Comparison of ENCODE assay signal across 8 mouse cellular contexts in the genomic region with DNA sequence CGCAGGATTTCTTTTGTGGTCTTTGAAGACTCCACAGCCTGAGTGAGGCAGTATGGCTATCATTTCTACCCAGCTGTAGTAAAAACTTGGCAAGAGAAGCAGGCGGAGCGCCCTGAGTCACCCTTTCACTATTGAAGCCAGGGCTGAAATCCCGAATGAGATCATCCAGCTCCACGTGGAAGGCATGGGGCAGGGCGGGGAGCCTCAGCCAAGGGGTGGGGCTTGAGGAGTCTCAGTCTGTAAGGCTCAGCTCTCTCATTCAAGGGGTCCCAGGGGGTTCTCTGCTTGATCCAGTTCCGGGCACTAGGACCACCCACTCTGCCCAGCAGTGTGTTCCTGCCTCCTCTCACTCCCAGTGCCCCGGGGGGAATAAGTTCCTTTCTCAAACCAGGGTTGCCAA. TPM values are rescaled to one million over a fixed set of nuclear protein-coding genes. Genes with fewer than 3 reads are reported as not detected.
A peak's percentile ranks its signal among the peaks of the same experiment; 100 is the strongest.
DNase-seq lines count a peak whose midpoint lies in the region; TF ChIP-seq lines count a peak whose summit lies in the region.

No protein-coding gene starts in this region.

- H3K36me3 ChIP-seq in small intestine, adult 2 months (ENCODE audit: control insufficient read depth, insufficient read depth, low read length): no peaks in the 10 kb centered on the region; the same call in 1 of the 2 replicates

- peak overlapping the region; percentile 85 for H3K4me3 ChIP-seq in brown adipose tissue, adult 24 weeks (ENCODE audit: insufficient read depth, low read depth, low read length)
- peak overlapping the region; percentile 72 for H3K4me3 ChIP-seq in embryonic fibroblast, embryonic 13.5 days (ENCODE audit: insufficient read depth, low read length)
- H3K4me3 ChIP-seq in small intestine, adult 2 months (ENCODE audit: low read depth, low read length): peak overlapping the region; percentile 80

- H3K27ac ChIP-seq in brown adipose tissue, adult 24 weeks (replicated peaks; ENCODE audit: low read depth, low read length): peak overlapping the region; percentile 98
- peak overlapping the region; percentile 62 for H3K27ac ChIP-seq in embryonic fibroblast, embryonic 13.5 days (ENCODE audit: insufficient read depth, low read length)
- peak overlapping the region; percentile 77 for H3K27ac ChIP-seq in small intestine, adult 2 months (ENCODE audit: insufficient read depth, low read depth, low read length)

- TF ChIP-seq POLR2A in embryonic fibroblast, embryonic 13.5 days (IDR thresholded peaks at IDR 0.05; ENCODE audit: low read depth, low read length): no peak
- TF ChIP-seq POLR2A in small intestine, adult 2 months (IDR thresholded peaks at IDR 0.05; ENCODE audit: low read depth, low read length): no peak; the same call in 1 of the 2 replicates

- 2% methylated on average over 8 of the region's 8 CpGs for WGBS in small intestine, adult 2 months

- peaks cover 10% of the 10 kb centered on the region for H3K4me1 ChIP-seq in brown adipose tissue, adult 24 weeks (ENCODE audit: control insufficient read depth, insufficient read depth, insufficient read length, low read length)
- H3K4me1 ChIP-seq in embryonic fibroblast, embryonic 13.5 days (ENCODE audit: control insufficient read depth, insufficient read depth, low read length): peaks cover 2% of the 10 kb centered on the region; the same call in 1 of the 2 replicates
- peaks cover 12% of the 10 kb centered on the region for H3K4me1 ChIP-seq in small intestine, adult 2 months (ENCODE audit: control insufficient read depth, insufficient read depth, insufficient read length, low read length)

- intact Hi-C loops in left cerebral cortex, postnatal 4 days (cut with DNase I): loop anchor here (10.0 kb wide), 1 partner anchor 1594 kb away; no protein-coding TSS in a partner anchor

- H3K27me3 ChIP-seq in small intestine, adult 2 months (ENCODE audit: control insufficient read depth, insufficient read depth, low read length): peaks cover 13% of the 10 kb centered on the region

- peak; percentile 96 for DNase-seq in heart, adult 8-10 months (ENCODE audit: low spot score)
- DNase-seq in kidney, adult 8-10 months: peak; percentile 92
- DNase-seq in left cerebral cortex, postnatal 4 days: peak; percentile 90
- peak; percentile 91 for DNase-seq in mesoderm, embryonic 11.5 days (ENCODE audit: low read depth, low spot score)
- DNase-seq in thymus, postnatal 0 days (ENCODE audit: low spot score): no peak

- TF ChIP-seq CTCF in embryonic fibroblast, embryonic 13.5 days (IDR thresholded peaks at IDR 0.05; ENCODE audit: borderline replicate concordance, insufficient read depth, low read length): no peak
- no peak for TF ChIP-seq CTCF in small intestine, adult 2 months (IDR thresholded peaks at IDR 0.05; ENCODE audit: extremely low read depth, insufficient read length, insufficient replicate concordance, low read depth, low read length)

RNA-seq across cellular contexts. Expression of gene Adamts1, which starts 2.2 kb away (rescaled TPM):
- 8.4 and 9.3 TPM in 2 replicates for polyA plus RNA-seq in brown adipose tissue, adult 24 weeks (2012; ENCODE audit: insufficient read depth, insufficient read length, missing spikeins)
- polyA plus RNA-seq in embryonic fibroblast, embryonic 13.5 days (2011; ENCODE audit: insufficient read length, low read depth, missing spikeins): 40.6 and 68.9 TPM in 2 replicates
- 10 to 100 TPM; 23.1 to 26.8 (median 25.4) TPM for total RNA-seq in heart, adult 8-10 months (2022)
- 1 to 10 TPM; 6.5 to 8.2 TPM for total RNA-seq in left cerebral cortex, postnatal 4 days (2021)
- polyA plus RNA-seq in small intestine, adult 2 months (2012; rRNA removed): 3.1 and 4.6 TPM in 2 replicates
- polyA plus RNA-seq in thymus, postnatal 0 days (2015; fragmentation: Nextera tagmentation; extraction: Ambion mirVana): 2.3 and 3.2 TPM in 2 replicates
